Mouse (Mus musculus): Measurements from ENCODE around the gene Syf2. TPM values are rescaled to one million over a fixed set of nuclear protein-coding genes. Genes with fewer than 3 reads are reported as not detected.
"Not testable (repeated sequence)": the region's sequence is repeated elsewhere in the genome, so short reads cannot be mapped to it uniquely, and the experiment has no call there.

The Syf2 gene
- 10 to 100 TPM; 48.7 TPM for total RNA-seq (2021)

GRCm38 (mm10) chr4:134930684-134931481 is at the start of gene Syf2:
Syf2 (plus strand) TSS chr4:134930898.
- intact Hi-C loops (cut with DNase I) = no loop called here
- DNase-seq = peak; percentile 97

- intact Hi-C loops (cut with DNase I) = loop anchor here (5.0 kb wide), 1 partner anchor 341 kb away; no protein-coding TSS in a partner anchor
- peak; percentile 46 to 52 for DNase-seq
These were observed 47.4 kb upstream of the Syf2 start for GRCm38 (mm10) chr4:134883266-134883665.

- DNase-seq = peak; percentile 63 to 73
- intact Hi-C loops (cut with DNase I) = loop anchor here (5.0 kb wide), 1 partner anchor 342 kb away; no protein-coding TSS in a partner anchor
These were observed 46.9 kb upstream of the Syf2 start for GRCm38 (mm10) chr4:134883808-134884207.

GRCm38 (mm10) chr4:134884364-134884763 is 46.3 kb upstream of the Syf2 start:
- peak; percentile 40 to 47 for DNase-seq
- intact Hi-C loops (cut with DNase I) = loop anchor here (5.0 kb wide), 1 partner anchor 342 kb away; no protein-coding TSS in a partner anchor

- intact Hi-C loops (cut with DNase I) = no loop called here
- DNase-seq = peak; percentile 68 to 78
These were observed 38.6 kb upstream of the Syf2 start for GRCm38 (mm10) chr4:134892096-134892495.

GRCm38 (mm10) chr4:134897256-134897655 is 33.4 kb upstream of the Syf2 start:
- intact Hi-C loops (cut with DNase I) = no loop called here
- no peak for DNase-seq

- intact Hi-C loops (cut with DNase I) = no loop called here
- no peak for DNase-seq
These were observed 29.6 kb upstream of the Syf2 start for GRCm38 (mm10) chr4:134901126-134901525.

- DNase-seq = no peak
- intact Hi-C loops (cut with DNase I) = no loop called here
These were observed 27.7 kb upstream of the Syf2 start for GRCm38 (mm10) chr4:134903046-134903445.

GRCm38 (mm10) chr4:134911406-134911805 is 19.3 kb upstream of the Syf2 start:
- intact Hi-C loops (cut with DNase I); DNase-seq: not testable (repeated sequence)

- intact Hi-C loops (cut with DNase I) = no loop called here
- peak; percentile 65 to 81 for DNase-seq
These were observed 17.3 kb upstream of the Syf2 start for GRCm38 (mm10) chr4:134913413-134913812.

GRCm38 (mm10) chr4:134914122-134914863 is 16.4 kb upstream of the Syf2 start:
- DNase-seq = no peak

GRCm38 (mm10) chr4:134914864-134915209 is 15.9 kb upstream of the Syf2 start, which contains the start of gene Tmem50a:
Tmem50a (minus strand) TSS chr4:134915024.
- peak; percentile 95 to 96 for DNase-seq
- intact Hi-C loops (cut with DNase I) = no loop called here

More at GRCm38 (mm10) chr4:134914122-134914863, 16.4 kb upstream of the Syf2 start:
- intact Hi-C loops (cut with DNase I) = no loop called here

GRCm38 (mm10) chr4:134915223-134916050 is 15.3 kb upstream of the Syf2 start:
- DNase-seq = no peak
- intact Hi-C loops (cut with DNase I) = no loop called here

- DNase-seq = no peak
- intact Hi-C loops (cut with DNase I) = no loop called here
These were observed 13.5 kb upstream of the Syf2 start for GRCm38 (mm10) chr4:134917194-134917593.

- DNase-seq = peak; percentile 77 to 78
- intact Hi-C loops (cut with DNase I) = no loop called here
These were observed 12.3 kb upstream of the Syf2 start for GRCm38 (mm10) chr4:134918381-134918780.

- intact Hi-C loops (cut with DNase I) = no loop called here
- DNase-seq = no peak
These were observed 10.8 kb upstream of the Syf2 start for GRCm38 (mm10) chr4:134919733-134920540.

- intact Hi-C loops (cut with DNase I) = no loop called here
- DNase-seq = no peak
These were observed 10.1 kb upstream of the Syf2 start for GRCm38 (mm10) chr4:134920631-134921030.

GRCm38 (mm10) chr4:134921703-134922102 is 9.0 kb upstream of the Syf2 start:
- intact Hi-C loops (cut with DNase I) = no loop called here
- DNase-seq = no peak

- intact Hi-C loops (cut with DNase I) = no loop called here
- no peak for DNase-seq
These were observed 8.4 kb upstream of the Syf2 start for GRCm38 (mm10) chr4:134922111-134922924.

Measured in heart, postnatal 10 days (tissue).